Mouse (Mus musculus): Measurements from ENCODE around the gene Ndufs5. TPM values are rescaled to one million over a fixed set of nuclear protein-coding genes. Genes with fewer than 3 reads are reported as not detected.

Gene Ndufs5
- total and polyA plus RNA-seq, 3 experiments: 155 to 230 TPM; not detected in 1

DNA sequence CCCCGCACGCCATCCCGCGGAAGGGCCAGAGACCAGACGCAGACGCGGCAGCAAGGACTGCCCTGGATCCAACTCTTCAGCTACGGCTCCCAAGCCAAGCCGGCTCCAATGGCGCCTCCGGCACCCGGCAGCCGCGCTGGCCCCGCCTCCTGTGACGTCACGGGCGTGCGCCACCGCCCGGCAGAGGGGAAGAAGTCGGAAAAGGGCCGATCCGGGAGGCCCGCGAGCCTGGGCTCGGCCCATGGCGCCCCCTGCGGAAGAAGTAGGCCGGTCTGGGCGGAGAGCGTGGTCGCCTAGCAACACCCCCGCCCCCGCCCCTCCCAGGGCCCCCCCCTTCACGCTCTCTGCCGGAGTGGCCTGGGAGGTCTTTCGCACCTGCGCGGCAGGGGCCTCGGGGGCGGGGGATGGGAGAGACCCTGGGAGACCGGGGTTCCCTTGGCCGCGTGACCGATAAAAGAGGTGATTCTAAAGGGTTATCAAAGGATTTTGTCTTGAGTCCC is 32.2 kb upstream of the Ndufs5 start, which contains the start of gene Akirin1 (continued):
- TF ChIP-seq JUND (IDR thresholded peaks at IDR 0.05; ENCODE audit: low read depth, low read length): no peak
- TF ChIP-seq NRF1 (IDR thresholded peaks at IDR 0.05; ENCODE audit: insufficient read depth, low read depth, low read length, poor library complexity, severe bottlenecking): peak; percentile 69
- no peak for TF ChIP-seq USF2 (IDR thresholded peaks at IDR 0.05; ENCODE audit: borderline replicate concordance in 1 of 2, insufficient read depth in 1 of 2, low read depth in 1 of 2, low read length in 2 of 2)
- TF ChIP-seq ZMIZ1 (IDR thresholded peaks at IDR 0.05; ENCODE audit: low read depth, low read length): peak; percentile 56; the same call in 1 of the 2 replicates
- no peak for TF ChIP-seq MYC (IDR thresholded peaks at IDR 0.05; ENCODE audit: low read depth, low read length)
- no peak for TF ChIP-seq E2F4 (IDR thresholded peaks at IDR 0.05; ENCODE audit: borderline replicate concordance, low read depth, low read length)
- TF ChIP-seq ZNF384 (IDR thresholded peaks at IDR 0.05; ENCODE audit: low read depth, low read length): no peak

DNA sequence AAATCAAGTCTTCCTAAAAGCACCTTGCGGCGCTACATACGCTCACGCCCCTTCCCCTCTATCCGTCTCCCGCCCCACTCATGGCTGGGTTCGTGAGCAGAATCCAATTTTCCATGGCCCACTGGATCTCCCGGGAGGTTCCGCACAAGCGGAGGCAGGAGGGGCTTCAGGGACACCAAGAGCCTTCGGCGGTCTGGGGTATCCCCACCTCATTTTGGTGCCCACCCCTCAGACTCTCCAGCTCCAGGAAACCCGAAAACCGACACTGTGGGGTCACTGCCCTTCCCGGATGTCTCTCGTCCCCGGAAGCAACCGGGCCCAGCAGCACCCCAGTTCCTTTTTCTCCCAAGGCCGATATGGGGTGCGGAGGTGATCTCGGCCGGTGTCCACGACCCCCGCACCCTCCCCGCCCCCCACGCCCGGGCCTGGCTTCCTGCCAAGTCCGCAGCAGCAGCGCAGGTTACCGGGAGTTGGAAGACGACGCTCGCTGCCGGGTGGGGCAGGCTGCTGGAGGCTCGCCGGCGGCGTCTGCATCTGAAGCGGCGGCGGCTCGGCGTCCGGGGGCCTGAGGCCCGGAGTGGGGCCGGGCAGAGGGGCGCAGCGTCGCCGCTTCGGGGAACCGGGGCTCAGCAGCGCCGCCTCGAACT is 31.6 kb upstream of the Ndufs5 start:
- peak; percentile 52 for DNase-seq (ENCODE audit: low read depth, low spot score)
- TF ChIP-seq CTCF (IDR thresholded peaks at IDR 0.05 in 2 of 3, conservative IDR thresholded peaks at IDR 0.05 in 1 of 3; ENCODE audit: control insufficient read depth in 1 of 3, insufficient read depth in 1 of 3, low read depth in 2 of 3, low read length in 3 of 3, poor library complexity in 1 of 3, severe bottlenecking in 1 of 3) (no peak), ETS1 (IDR thresholded peaks at IDR 0.05; ENCODE audit: low read depth, low read length) (no peak), ELF1 (IDR thresholded peaks at IDR 0.05; ENCODE audit: low read depth, low read length) (0 out of 2 replicates have a peak, but pooled peaks have one; percentile 49), POLR2AphosphoS5 (IDR thresholded peaks at IDR 0.05; ENCODE audit: borderline replicate concordance, low read depth, low read length) (no peak), RAD21 (IDR thresholded peaks at IDR 0.05; ENCODE audit: low read depth, low read length) (no peak)
- peaks cover 3 to 28% of the 10 kb centered on the region in 2 experiments; a peak in 2 of 4 replicates for H3K36me3 ChIP-seq (ENCODE audit: control insufficient read depth in 1 of 2, insufficient read depth in 2 of 2, low read length in 2 of 2)
- H3K4me3 ChIP-seq (ENCODE audit: control insufficient read depth in 1 of 2, insufficient read depth in 1 of 2, low read depth in 2 of 2, low read length in 2 of 2): peak overlapping the region; percentile 83 to 93
- H3K27ac ChIP-seq (ENCODE audit: control insufficient read depth, low read depth, low read length): peak overlapping the region; percentile 74
- peak overlapping the region; percentile 90 for H3K9ac ChIP-seq (ENCODE audit: control insufficient read depth, low read depth, low read length, poor library complexity, severe bottlenecking)
- H3K9me3 ChIP-seq (replicated peaks; ENCODE audit: insufficient read depth, low read length): no peaks in the 10 kb centered on the region
- peaks cover 47% of the 10 kb centered on the region for H3K79me2 ChIP-seq (ENCODE audit: control insufficient read depth, insufficient read depth, low read length, poor library complexity)
- no peaks in the 10 kb centered on the region for H3K27me3 ChIP-seq (ENCODE audit: control insufficient read depth in 1 of 2, insufficient read depth in 2 of 2, low read length in 2 of 2)
- peaks cover 11 to 12% of the 10 kb centered on the region in 2 experiments for H3K4me1 ChIP-seq (ENCODE audit: control insufficient read depth in 1 of 2, insufficient read depth in 2 of 2, low read length in 2 of 2)

DNA sequence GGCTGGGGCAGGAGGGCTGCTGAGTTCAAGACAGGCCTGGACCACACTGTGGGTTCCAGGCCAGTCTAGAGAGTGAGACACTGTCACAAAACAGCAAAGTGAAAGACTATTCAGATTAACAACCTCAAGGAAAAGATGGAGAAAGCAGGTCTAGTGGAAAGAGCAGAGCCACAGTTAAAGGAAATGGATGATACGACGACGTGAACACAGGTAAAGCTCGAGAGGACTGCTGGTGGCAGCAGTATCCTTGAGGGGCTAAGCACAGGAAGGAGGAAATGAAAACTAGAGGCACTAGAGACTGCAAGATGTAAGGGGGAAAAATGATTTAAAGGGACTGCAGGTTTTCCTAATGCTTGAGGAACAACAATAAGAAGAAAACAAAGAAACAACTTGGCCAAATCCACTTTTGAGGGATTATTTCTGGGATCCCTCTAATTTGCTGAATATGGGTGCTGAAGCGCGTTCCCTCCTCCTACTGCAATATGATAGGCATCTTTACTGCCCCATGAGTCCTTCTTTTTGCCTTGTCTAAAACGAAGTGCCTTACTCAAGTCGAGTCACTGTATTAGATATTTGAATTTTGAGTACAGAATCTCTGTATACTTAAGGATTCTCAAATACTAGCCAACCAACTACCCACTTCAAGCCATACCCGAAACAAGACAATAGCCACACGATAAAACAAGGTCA is 30.9 kb upstream of the Ndufs5 start:
- Histone ChIP-seq H3K4me3 (ENCODE audit: control insufficient read depth in 1 of 2, insufficient read depth in 1 of 2, low read depth in 2 of 2, low read length in 2 of 2) (peak overlapping the region; percentile 83 to 93), H3K36me3 (ENCODE audit: control insufficient read depth in 1 of 2, insufficient read depth in 2 of 2, low read length in 2 of 2) (peaks cover 5 to 28% of the 10 kb centered on the region in 2 experiments; a peak in 3 of 4 replicates), H3K9me3 (replicated peaks; ENCODE audit: insufficient read depth, low read length) (no peaks in the 10 kb centered on the region), H3K4me1 (ENCODE audit: control insufficient read depth in 1 of 2, insufficient read depth in 2 of 2, low read length in 2 of 2) (peaks cover 12 to 14% of the 10 kb centered on the region in 2 experiments), H3K27ac (ENCODE audit: control insufficient read depth, low read depth, low read length) (peak overlapping the region; percentile 25), H3K27me3 (ENCODE audit: control insufficient read depth in 1 of 2, insufficient read depth in 2 of 2, low read length in 2 of 2) (no peaks in the 10 kb centered on the region), H3K79me2 (ENCODE audit: control insufficient read depth, insufficient read depth, low read length, poor library complexity) (peaks cover 52% of the 10 kb centered on the region), H3K9ac (ENCODE audit: control insufficient read depth, low read depth, low read length, poor library complexity, severe bottlenecking) (peak overlapping the region; percentile 90)
- DNase-seq (ENCODE audit: low read depth, low spot score): peak; percentile 66
- TF ChIP-seq TCF12 (IDR thresholded peaks at IDR 0.05; ENCODE audit: low read depth, low read length): 0 out of 2 replicates have a peak, but pooled peaks have one; percentile 21
- TF ChIP-seq USF2 (IDR thresholded peaks at IDR 0.05; ENCODE audit: borderline replicate concordance in 1 of 2, insufficient read depth in 1 of 2, low read depth in 1 of 2, low read length in 2 of 2): no peak
- TF ChIP-seq SMC3 (IDR thresholded peaks at IDR 0.05; ENCODE audit: low read depth, low read length): no peak
- TF ChIP-seq ZNF384 (IDR thresholded peaks at IDR 0.05; ENCODE audit: low read depth, low read length): no peak
- TF ChIP-seq CHD2 (IDR thresholded peaks at IDR 0.05; ENCODE audit: low read length): no peak
- peak; percentile 16; the same call in 1 of the 2 replicates for TF ChIP-seq NELFE (IDR thresholded peaks at IDR 0.05; ENCODE audit: low read depth, low read length)
- TF ChIP-seq MYB (IDR thresholded peaks at IDR 0.05; ENCODE audit: low read depth, low read length): no peak
- no peak; the same call in 1 of the 2 replicates for TF ChIP-seq HCFC1 (IDR thresholded peaks at IDR 0.05; ENCODE audit: low read depth, low read length)
- 0 out of 2 replicates have a peak, but pooled peaks have one; percentile 43 for TF ChIP-seq MAX (IDR thresholded peaks at IDR 0.05; ENCODE audit: low read length)
- no peak for TF ChIP-seq ELF1 (IDR thresholded peaks at IDR 0.05; ENCODE audit: low read depth, low read length)
- TF ChIP-seq NRF1 (IDR thresholded peaks at IDR 0.05; ENCODE audit: insufficient read depth, low read depth, low read length, poor library complexity, severe bottlenecking): no peak
- no peak for TF ChIP-seq MAZ (IDR thresholded peaks at IDR 0.05; ENCODE audit: low read depth, low read length)
- TF ChIP-seq MEF2A (IDR thresholded peaks at IDR 0.05; ENCODE audit: extremely low read depth, insufficient replicate concordance, low read depth, low read length, poor library complexity, severe bottlenecking): no peak
- no peak for TF ChIP-seq BHLHE40 (IDR thresholded peaks at IDR 0.05; ENCODE audit: borderline replicate concordance, low read depth, low read length)
- no peak for TF ChIP-seq POLR2AphosphoS2 (IDR thresholded peaks at IDR 0.05; ENCODE audit: low read length)
- no peak for TF ChIP-seq POLR2A (IDR thresholded peaks at IDR 0.05; ENCODE audit: control insufficient read depth in 1 of 2, insufficient read depth in 1 of 2, low read depth in 1 of 2, low read length in 2 of 2, poor library complexity in 1 of 2)
- no peak for TF ChIP-seq CTCF (IDR thresholded peaks at IDR 0.05 in 2 of 3, conservative IDR thresholded peaks at IDR 0.05 in 1 of 3; ENCODE audit: control insufficient read depth in 1 of 3, insufficient read depth in 1 of 3, low read depth in 2 of 3, low read length in 3 of 3, poor library complexity in 1 of 3, severe bottlenecking in 1 of 3)
- no peak for TF ChIP-seq RAD21 (IDR thresholded peaks at IDR 0.05; ENCODE audit: low read depth, low read length)

Data from MEL (cell line).